Mouse (Mus musculus) forebrain, embryonic 11.5 days (tissue): ENCODE results near the gene Tnip2. TPM values are rescaled to one million over a fixed set of nuclear protein-coding genes. Genes with fewer than 3 reads are reported as not detected.

ENCODE experiments used
- ATAC-seq: fragments of 200-750 bp; cut with Nextera tagmentation; replicated peaks from 2 replicates; pipeline ENCODE4 v1.8.0; 2017; ENCODE audit warnings: moderate TSS enrichment; ENCODE audit not compliant: low FRiP score
- DNase-seq: peaks from one replicate; pipeline ENCODE4 v3.0.0-alpha.2; 2017; ENCODE audit warnings: low spot score
- H3K27ac ChIP-seq: fragments of 300-500 bp; sonication (generic); 2 replicates; pipeline ENCODE4 v1.5.1; 2014; ENCODE audit warnings: low read depth, low read length
- H3K27me3 ChIP-seq: fragments of 300-500 bp; sonication (generic); 2 replicates; pipeline ENCODE4 v1.6.1; 2014; ENCODE audit warnings: mild to moderate bottlenecking, low read length, mixed read lengths; ENCODE audit not compliant: control insufficient read depth, insufficient read depth
- H3K36me3 ChIP-seq: fragments of 300-500 bp; sonication (generic); 2 replicates; pipeline ENCODE4 v1.6.1; 2014; ENCODE audit warnings: mild to moderate bottlenecking, low read length, moderate library complexity, mixed read lengths; ENCODE audit not compliant: control insufficient read depth, insufficient read depth
- H3K4me1 ChIP-seq: fragments of 300-500 bp; sonication (generic); replicated peaks from 2 replicates; pipeline ENCODE4 v1.6.1; 2014; ENCODE audit warnings: low read length, mixed read lengths; ENCODE audit not compliant: control insufficient read depth, insufficient read depth
- H3K4me2 ChIP-seq: fragments of 300-500 bp; sonication (generic); 2 replicates; pipeline ENCODE4 v1.6.1; 2014; ENCODE audit warnings: low read depth, mild to moderate bottlenecking, low read length, moderate library complexity, mixed read lengths; ENCODE audit not compliant: severe bottlenecking
- H3K4me3 ChIP-seq: fragments of 300-500 bp; sonication (generic); 2 replicates; pipeline ENCODE4 v1.5.1; 2014; ENCODE audit warnings: low read depth, low read length
- H3K9ac ChIP-seq: fragments of 300-500 bp; sonication (generic); 2 replicates; pipeline ENCODE4 v1.6.1; 2014; ENCODE audit warnings: low read length
- H3K9me3 ChIP-seq: fragments of 300-500 bp; sonication (generic); 2 replicates; pipeline ENCODE4 v1.6.1; 2016; ENCODE audit warnings: low read length, mixed read lengths; ENCODE audit not compliant: control insufficient read depth
- WGBS: fragments of 180-500 bp; shearing (Covaris S2); extraction: QIAGEN DNeasy Blood & Tissue Kit; methylation state at CpG from one replicate; pipeline ENCODE4 v1.1.7; 2014; 5-methylcytosine and 5-hydroxymethylcytosine counted together
- polyA plus RNA-seq: library from polyadenylated mRNA; unstranded; fragments of >200 nt; fragmentation: Nextera tagmentation; extraction: Ambion mirVana; gene quantifications from 2 replicates; pipeline ENCODE4 v1.2.1, GENCODE M21; 2014

Gene Tnip2
- polyA plus RNA-seq, 1 experiment from 2014 or later, result 5.6 TPM

GRCm38 (mm10) chr5:34466079-34466478 is 47.7 kb downstream of the Tnip2 start:
- no peak overlapping the region for H3K27ac ChIP-seq
- no peaks in the 10 kb centered on the region for H3K27me3 ChIP-seq
- H3K9me3 ChIP-seq, result no peaks in the 10 kb centered on the region
- H3K4me2 ChIP-seq, result no peak overlapping the region
- no peak overlapping the region for H3K9ac ChIP-seq
- peaks cover 31% of the 10 kb centered on the region for H3K36me3 ChIP-seq
- no peak overlapping the region for H3K4me3 ChIP-seq
- ATAC-seq, result no peak
- H3K4me1 ChIP-seq, result no peaks in the 10 kb centered on the region
- DNase-seq, result no peak
- WGBS, result 86% methylated on average over 1 of the region's 1 CpGs

DNA sequence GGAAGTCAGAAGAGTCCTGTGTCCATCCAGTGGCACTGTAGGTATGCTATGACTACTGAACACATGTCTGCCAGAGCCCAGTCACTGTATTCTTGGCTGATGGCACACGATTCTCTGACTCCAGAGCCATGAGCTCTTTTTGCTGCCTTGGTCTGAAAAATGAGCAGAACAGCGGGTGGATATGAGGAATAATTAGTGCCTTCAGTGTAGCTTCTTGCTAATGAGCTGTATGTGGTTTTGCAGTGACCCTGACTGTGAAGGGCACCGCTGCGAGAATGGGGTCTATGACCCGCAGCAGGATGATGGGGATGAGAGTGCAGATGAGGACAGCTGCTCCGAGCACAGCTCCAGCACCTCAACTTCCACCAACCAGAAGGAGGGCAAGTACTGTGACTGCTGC is 52.0 kb downstream of the Tnip2 start:
- peaks cover 40% of the 10 kb centered on the region for H3K36me3 ChIP-seq
- ATAC-seq, result no peak

GRCm38 (mm10) chr5:34461294-34461693 is 52.5 kb downstream of the Tnip2 start:
- no peak overlapping the region for H3K9ac ChIP-seq
- no peaks in the 10 kb centered on the region for H3K4me1 ChIP-seq
- no peaks in the 10 kb centered on the region for H3K27me3 ChIP-seq
- H3K27ac ChIP-seq, result no peak overlapping the region
- peaks cover 36% of the 10 kb centered on the region for H3K36me3 ChIP-seq
- WGBS, result 91% methylated on average over 4 of the region's 4 CpGs
- no peak for ATAC-seq
- H3K9me3 ChIP-seq, result no peaks in the 10 kb centered on the region
- DNase-seq, result no peak
- no peak overlapping the region for H3K4me3 ChIP-seq
- no peak overlapping the region for H3K4me2 ChIP-seq

More for the DNA sequence above, 52.0 kb downstream of the Tnip2 start:
- 88% methylated on average over 6 of the region's 6 CpGs for WGBS
- Histone ChIP-seq H3K4me2 (no peak overlapping the region), H3K4me3 (no peak overlapping the region), H3K9me3 (no peaks in the 10 kb centered on the region), H3K4me1 (no peaks in the 10 kb centered on the region), H3K9ac (no peak overlapping the region), H3K27ac (no peak overlapping the region), H3K27me3 (no peaks in the 10 kb centered on the region)
- DNase-seq, result no peak

DNA sequence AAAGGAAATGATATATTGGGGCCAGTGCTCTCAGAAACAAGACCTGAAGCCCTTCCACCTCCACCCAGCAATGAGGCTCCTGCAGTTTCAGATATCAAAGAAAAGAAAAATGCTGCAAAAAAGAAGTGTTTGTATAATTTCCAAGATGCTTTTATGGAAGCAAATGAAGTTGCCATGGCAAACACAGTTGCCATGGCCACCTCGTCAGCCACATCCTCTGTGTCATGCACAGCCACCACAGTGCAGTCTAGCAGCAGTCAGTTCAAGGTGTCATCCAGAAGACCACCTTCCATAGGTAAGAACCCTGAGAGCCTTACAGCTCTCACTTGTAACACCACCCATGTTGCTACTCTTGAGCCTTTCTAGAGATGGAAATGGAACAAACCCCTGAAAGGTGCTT is 54.8 kb downstream of the Tnip2 start:
- Histone ChIP-seq H3K4me1 (no peaks in the 10 kb centered on the region), H3K9ac (no peak overlapping the region), H3K27me3 (no peaks in the 10 kb centered on the region), H3K4me3 (no peak overlapping the region), H3K36me3 (peaks cover 17% of the 10 kb centered on the region), H3K9me3 (no peaks in the 10 kb centered on the region), H3K4me2 (no peak overlapping the region), H3K27ac (no peak overlapping the region)
- DNase-seq, result no peak
- WGBS, result 97% methylated on average over 1 of the region's 1 CpGs
- no peak for ATAC-seq

DNA sequence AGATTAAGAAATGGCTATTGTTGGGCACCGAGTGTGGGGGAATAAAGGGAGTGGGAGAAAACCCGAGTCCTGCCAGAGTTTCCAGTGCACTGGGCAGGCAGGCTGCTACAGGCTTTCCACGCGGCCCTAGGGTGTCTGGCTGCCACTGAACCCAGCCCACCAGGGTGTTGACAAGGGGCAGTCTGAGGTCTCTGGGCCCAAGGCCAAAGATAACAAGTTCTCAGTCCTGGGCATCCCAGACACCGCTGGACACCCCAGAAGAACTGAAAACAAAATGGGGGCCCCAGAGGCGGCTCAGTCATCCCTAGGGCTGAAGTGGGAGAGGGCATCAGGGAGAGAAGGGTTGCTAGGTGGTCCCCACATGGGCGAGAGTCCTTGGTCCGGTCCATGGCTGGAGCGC is 67.6 kb downstream of the Tnip2 start:
- DNase-seq (no peak), ATAC-seq (no peak)
- Histone ChIP-seq H3K4me2 (no peak overlapping the region), H3K36me3 (peaks cover 9% of the 10 kb centered on the region), H3K9ac (no peak overlapping the region), H3K4me1 (no peaks in the 10 kb centered on the region), H3K4me3 (no peak overlapping the region), H3K27ac (no peak overlapping the region), H3K27me3 (no peaks in the 10 kb centered on the region), H3K9me3 (no peaks in the 10 kb centered on the region)
- WGBS, result 90% methylated on average over 9 of the region's 9 CpGs

Other genes starting within 250 kb of the Tnip2 start
- gene Zfyve28, start 225.5 kb downstream of the Tnip2 start, polyA plus RNA-seq, result 1.6 TPM in 2 replicates
- gene Cfap99, start 225.4 kb downstream of the Tnip2 start, polyA plus RNA-seq, result not detected in 2 replicates
- gene Rnf4, start 177.7 kb downstream of the Tnip2 start, polyA plus RNA-seq, result 199 and 201 TPM in 2 replicates
- 19.6 TPM in 2 replicates for gene Fam193a, start 144.1 kb downstream of the Tnip2 start, polyA plus RNA-seq
- 10.4 and 10.7 TPM in 2 replicates for gene Sh3bp2, start 11.8 kb upstream of the Tnip2 start, polyA plus RNA-seq
- gene Add1, start 59.7 kb upstream of the Tnip2 start, polyA plus RNA-seq, result 202 and 238 TPM in 2 replicates
- gene Mfsd10, start 123.2 kb upstream of the Tnip2 start, polyA plus RNA-seq, result 87.7 and 96.0 TPM in 2 replicates
- gene Nop14, start 146.2 kb upstream of the Tnip2 start, polyA plus RNA-seq, result 33.1 and 33.6 TPM in 2 replicates
- 1.8 and 2.5 TPM in 2 replicates for gene Grk4, start 146.4 kb upstream of the Tnip2 start, polyA plus RNA-seq
- gene Htt, start 247.7 kb upstream of the Tnip2 start, polyA plus RNA-seq, result 21.2 and 22.4 TPM in 2 replicates